Mouse (Mus musculus): ENCODE data around the gene Fbxl17. TPM values are rescaled to one million over a fixed set of nuclear protein-coding genes. Genes with fewer than 3 reads are reported as not detected.

The Fbxl17 gene
- total RNA-seq, 2 experiments from 2014 or later = 59.0 to 66.2 TPM

DNA sequence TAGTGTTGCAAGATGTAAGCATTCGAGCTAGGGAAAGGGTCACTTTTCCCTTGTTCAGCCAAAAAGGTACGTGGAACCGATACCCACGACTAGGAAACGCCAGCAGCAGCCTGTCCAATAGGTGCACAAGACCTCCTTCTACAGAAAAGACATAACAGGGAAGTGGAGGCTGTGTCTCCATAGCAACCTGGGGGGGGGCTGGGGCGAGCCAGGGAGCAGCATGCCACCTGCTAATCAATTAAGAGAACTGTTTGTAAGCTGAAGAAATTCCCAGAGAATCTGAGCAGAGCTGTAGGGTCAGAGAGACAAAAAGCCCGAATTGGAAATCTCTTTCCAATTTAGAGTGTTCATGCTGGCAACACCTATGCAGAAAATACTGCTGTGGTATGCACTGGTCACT lies 356.0 kb downstream of the Fbxl17 start:
- DNase-seq (ENCODE audit: extremely low spot score in 1 of 2, low spot score in 2 of 2) = no peak
- intact Hi-C loops (cut with DNase I) = no loop called here
- Histone ChIP-seq H3K4me3 (no peak overlapping the region), H3K27ac (no peak overlapping the region)
- no peak for TF ChIP-seq CTCF (IDR thresholded peaks at IDR 0.05)

- TF ChIP-seq CTCF (IDR thresholded peaks at IDR 0.05) = no peak
- Histone ChIP-seq H3K27ac (no peak overlapping the region), H3K4me3 (no peak overlapping the region)
- no peak for DNase-seq (ENCODE audit: extremely low spot score in 1 of 2, low spot score in 2 of 2)
- intact Hi-C loops (cut with DNase I) = no loop called here
These were observed 365.0 kb downstream of the Fbxl17 start for GRCm38 (mm10) chr17:63134805-63135204.

- TF ChIP-seq CTCF (IDR thresholded peaks at IDR 0.05) = no peak
- H3K4me3 ChIP-seq = no peak overlapping the region
- no peak for DNase-seq (ENCODE audit: extremely low spot score in 1 of 2, low spot score in 2 of 2)
- intact Hi-C loops (cut with DNase I) = no loop called here
- no peak overlapping the region for H3K27ac ChIP-seq
These were observed 377.4 kb downstream of the Fbxl17 start for GRCm38 (mm10) chr17:63122427-63122826.

- intact Hi-C loops (cut with DNase I) = no loop called here
- DNase-seq (ENCODE audit: extremely low spot score in 1 of 2, low spot score in 2 of 2) = no peak
- Histone ChIP-seq H3K4me3 (no peak overlapping the region), H3K27ac (no peak overlapping the region)
- TF ChIP-seq CTCF (IDR thresholded peaks at IDR 0.05) = no peak
These were observed 380.1 kb downstream of the Fbxl17 start for GRCm38 (mm10) chr17:63119701-63120100.

DNA sequence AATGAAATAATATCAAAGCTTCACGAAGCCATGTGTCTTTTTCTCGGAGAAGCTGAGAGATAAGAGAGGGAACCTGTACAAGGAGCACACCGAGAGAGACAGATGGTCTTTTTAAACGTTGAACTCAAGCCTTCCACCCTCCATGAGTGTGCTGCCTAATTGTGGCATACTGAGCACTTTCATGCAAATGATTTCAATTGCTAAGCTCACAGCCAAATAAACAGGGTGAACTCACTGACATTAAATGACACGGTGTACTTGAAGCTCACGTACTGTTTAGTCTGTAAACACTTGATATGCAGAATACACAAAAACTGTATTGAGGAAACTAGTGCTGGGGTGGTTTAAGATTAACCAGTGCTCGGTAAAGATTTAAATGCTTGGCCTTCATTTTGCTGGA lies 380.7 kb downstream of the Fbxl17 start:
- no peak for DNase-seq (ENCODE audit: extremely low spot score in 1 of 2, low spot score in 2 of 2)
- TF ChIP-seq CTCF (IDR thresholded peaks at IDR 0.05) = no peak
- peak overlapping the region; percentile 32; the same call in 1 of the 2 replicates for H3K27ac ChIP-seq
- H3K4me3 ChIP-seq = no peak overlapping the region
- intact Hi-C loops (cut with DNase I) = no loop called here

DNA sequence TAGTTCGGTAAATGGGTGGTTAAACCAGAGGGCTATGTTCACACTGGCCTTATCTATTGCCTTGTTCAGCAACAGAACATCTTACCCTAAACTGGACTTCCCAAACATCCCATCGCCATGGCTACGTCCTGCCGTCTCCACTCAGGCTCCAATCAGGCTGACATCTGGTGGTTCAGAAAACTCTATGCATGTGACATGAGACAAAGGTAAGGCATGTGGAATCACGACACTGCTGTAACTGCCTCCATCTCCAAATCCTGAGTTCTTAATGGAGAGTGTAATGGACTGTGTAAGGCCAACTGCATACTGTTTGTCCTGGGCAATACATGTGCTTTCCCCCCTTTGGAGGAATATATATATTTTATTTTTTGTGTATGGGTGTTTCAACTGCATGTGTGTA lies 382.7 kb downstream of the Fbxl17 start:
- no peak overlapping the region for H3K4me3 ChIP-seq
- TF ChIP-seq CTCF (IDR thresholded peaks at IDR 0.05) = no peak
- intact Hi-C loops (cut with DNase I) = no loop called here
- DNase-seq (ENCODE audit: extremely low spot score in 1 of 2, low spot score in 2 of 2) = no peak
- no peak overlapping the region for H3K27ac ChIP-seq

DNA sequence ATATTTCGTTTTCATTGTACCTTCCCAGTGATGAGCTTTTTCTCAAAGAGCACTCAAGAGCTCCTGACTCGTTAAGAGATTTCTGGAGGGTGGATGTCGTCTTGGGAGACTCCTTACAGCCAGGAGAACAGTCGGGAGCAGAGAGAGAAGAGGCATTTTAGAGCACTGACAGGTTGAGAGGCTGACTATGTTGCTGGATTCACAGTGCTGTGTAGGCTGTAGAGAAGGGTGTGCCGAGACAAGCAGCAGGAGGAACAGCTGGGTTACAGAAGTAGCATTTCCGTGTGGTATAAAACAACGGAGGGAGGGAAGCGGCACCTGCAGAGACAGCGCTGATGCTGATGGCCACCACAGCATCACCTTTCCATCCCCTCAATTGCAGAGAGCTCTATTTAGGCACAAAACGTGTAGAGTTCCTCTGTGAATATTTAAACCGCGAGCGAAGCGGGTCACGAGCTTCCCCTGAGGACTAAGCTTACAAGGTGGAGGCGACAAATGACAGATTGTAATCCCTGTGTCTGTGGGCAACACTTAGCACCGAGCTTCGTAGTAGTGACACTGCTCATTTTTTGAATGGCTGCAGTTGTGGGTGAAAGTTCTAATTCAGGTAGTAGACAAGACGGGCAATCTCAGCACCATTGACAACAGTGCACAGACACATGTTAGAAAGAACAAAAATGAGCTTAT lies 385.3 kb downstream of the Fbxl17 start:
- Histone ChIP-seq H3K4me3 (no peak overlapping the region), H3K27ac (peak overlapping the region; percentile 51)
- TF ChIP-seq CTCF (IDR thresholded peaks at IDR 0.05) = no peak
- intact Hi-C loops (cut with DNase I) = no loop called here
- peak in 1 of 2 experiments; percentile 33 for DNase-seq (ENCODE audit: extremely low spot score in 1 of 2, low spot score in 2 of 2)

DNA sequence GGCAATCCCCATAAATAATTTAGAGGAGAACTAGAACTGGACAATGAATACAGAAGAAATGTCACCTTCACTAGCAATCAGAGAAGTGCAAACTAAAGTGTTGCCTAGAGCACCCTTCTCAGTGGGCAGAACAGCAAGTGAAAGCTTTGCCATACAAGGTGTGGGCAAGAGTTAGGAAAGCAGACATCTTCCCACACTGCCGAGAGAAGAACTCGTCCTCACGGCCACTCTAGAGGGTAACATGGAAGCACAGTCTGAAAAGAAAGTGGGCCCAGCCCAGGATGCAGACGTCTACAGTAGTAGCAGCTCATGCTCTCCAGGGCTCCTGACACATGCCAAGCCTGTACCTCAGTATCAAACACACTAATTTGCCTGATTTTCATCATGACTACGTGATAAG lies 387.0 kb downstream of the Fbxl17 start:
- peak overlapping the region; percentile 54 for H3K27ac ChIP-seq
- DNase-seq (ENCODE audit: extremely low spot score in 1 of 2, low spot score in 2 of 2) = no peak
- H3K4me3 ChIP-seq = no peak overlapping the region
- no peak for TF ChIP-seq CTCF (IDR thresholded peaks at IDR 0.05)
- intact Hi-C loops (cut with DNase I) = no loop called here

- DNase-seq (ENCODE audit: extremely low spot score in 1 of 2, low spot score in 2 of 2) = no peak
- no peak for TF ChIP-seq CTCF (IDR thresholded peaks at IDR 0.05)
- no peak overlapping the region for H3K27ac ChIP-seq
- no peak overlapping the region for H3K4me3 ChIP-seq
- intact Hi-C loops (cut with DNase I) = no loop called here
These were observed 388.8 kb downstream of the Fbxl17 start for GRCm38 (mm10) chr17:63110994-63111393.

GRCm38 (mm10) chr17:63110211-63110755 lies 389.5 kb downstream of the Fbxl17 start:
- DNase-seq (ENCODE audit: extremely low spot score in 1 of 2, low spot score in 2 of 2) = no peak
- intact Hi-C loops (cut with DNase I) = no loop called here
- H3K27ac ChIP-seq = no peak overlapping the region
- TF ChIP-seq CTCF (IDR thresholded peaks at IDR 0.05) = no peak
- no peak overlapping the region for H3K4me3 ChIP-seq

DNA sequence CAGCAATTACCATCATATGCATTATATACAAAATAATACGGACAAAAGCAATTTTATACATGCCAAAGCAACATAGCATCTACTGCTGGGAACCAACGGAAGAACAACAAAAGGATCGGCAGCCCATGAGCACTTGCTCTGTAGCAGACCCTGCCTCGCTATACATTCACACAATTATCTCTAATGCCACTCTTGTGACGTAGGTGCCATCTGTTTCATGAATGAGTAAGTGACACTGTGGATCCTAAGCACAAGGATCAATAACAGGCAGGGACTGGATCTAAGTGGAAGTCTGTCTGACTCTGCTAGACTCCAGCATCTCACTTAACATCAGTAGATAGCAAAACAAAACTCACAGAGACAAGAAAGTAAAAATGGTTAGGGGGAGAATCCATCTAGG lies 391.8 kb downstream of the Fbxl17 start:
- no peak for DNase-seq (ENCODE audit: extremely low spot score in 1 of 2, low spot score in 2 of 2)
- TF ChIP-seq CTCF (IDR thresholded peaks at IDR 0.05) = no peak
- H3K4me3 ChIP-seq = no peak overlapping the region
- intact Hi-C loops (cut with DNase I) = no loop called here
- H3K27ac ChIP-seq = no peak overlapping the region

- H3K27ac ChIP-seq = no peak overlapping the region
- intact Hi-C loops (cut with DNase I) = no loop called here
- no peak for TF ChIP-seq CTCF (IDR thresholded peaks at IDR 0.05)
These were observed 392.3 kb downstream of the Fbxl17 start for GRCm38 (mm10) chr17:63107515-63107914.

DNA sequence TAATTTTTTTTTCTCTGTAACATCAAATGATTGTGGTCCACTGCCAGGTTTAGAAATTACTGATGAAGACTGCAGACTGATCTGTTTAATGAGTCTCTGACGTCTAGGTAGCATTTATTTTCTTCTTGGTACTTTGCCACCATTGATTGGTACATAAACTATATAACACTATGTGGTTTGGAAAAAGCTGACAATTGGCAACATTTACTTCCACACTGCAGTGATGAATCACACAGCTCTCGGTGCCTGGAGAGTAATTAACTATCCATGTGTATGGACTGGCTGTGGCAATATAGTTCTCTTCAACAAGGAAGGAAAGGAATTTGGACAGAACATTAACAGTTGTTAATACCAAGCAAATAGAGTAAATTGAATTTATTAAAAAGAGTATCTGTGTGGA lies 404.3 kb downstream of the Fbxl17 start:
- H3K27ac ChIP-seq = no peak overlapping the region
- DNase-seq (ENCODE audit: extremely low spot score in 1 of 2, low spot score in 2 of 2) = no peak
- intact Hi-C loops (cut with DNase I) = no loop called here
- H3K4me3 ChIP-seq = no peak overlapping the region
- no peak for TF ChIP-seq CTCF (IDR thresholded peaks at IDR 0.05)

More at GRCm38 (mm10) chr17:63107515-63107914, 392.3 kb downstream of the Fbxl17 start:
- no peak overlapping the region for H3K4me3 ChIP-seq
- DNase-seq (ENCODE audit: extremely low spot score in 1 of 2, low spot score in 2 of 2) = no peak

Data from left cerebral cortex, adult 2 months (tissue).